Mouse (Mus musculus): ENCODE data around the gene Slc6a15. TPM values are rescaled to one million over a fixed set of nuclear protein-coding genes. Genes with fewer than 3 reads are reported as not detected.

Gene Slc6a15
- polyA plus RNA-seq, 1 experiment from 2014 or later, result 1.5 TPM

DNA sequence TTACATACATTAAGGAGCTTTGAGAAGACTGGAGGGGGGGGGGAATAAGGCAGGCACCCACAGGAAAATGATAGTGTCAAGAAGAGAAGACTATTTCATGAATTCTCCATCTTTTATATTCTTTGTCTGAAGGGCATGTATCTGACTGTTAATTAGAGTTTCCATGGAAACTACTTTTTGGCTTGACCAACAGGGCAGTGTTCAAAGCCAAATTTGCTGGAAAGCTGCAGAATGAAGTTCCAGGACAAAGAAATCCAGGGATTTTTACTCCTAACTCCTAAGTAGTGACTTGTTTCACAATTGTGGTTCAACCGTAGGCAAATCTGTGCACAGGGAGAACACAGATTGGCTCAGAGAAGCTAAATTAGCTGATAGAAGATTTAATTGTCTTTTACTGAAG lies 90.3 kb downstream of the Slc6a15 start:
- Histone ChIP-seq H3K36me3 (no peaks in the 10 kb centered on the region), H3K4me3 (no peak overlapping the region), H3K4me1 (no peaks in the 10 kb centered on the region), H3K27ac (no peak overlapping the region), H3K9me3 (replicated peaks) (no peaks in the 10 kb centered on the region), H3K27me3 (ENCODE audit: low read depth, poor library complexity, severe bottlenecking) (no peaks in the 10 kb centered on the region)
- 86% methylated on average over 1 of the region's 1 CpGs for WGBS
- no peak for DNase-seq (ENCODE audit: low spot score)

Other genes with a start within 250 kb of the Slc6a15 start
- gene Lrriq1, start 131.5 kb upstream of the Slc6a15 start, polyA plus RNA-seq (2016; fragmentation: Nextera tagmentation; extraction: Ambion mirVana), result 0.31 and 0.49 TPM in 2 replicates